Mouse (Mus musculus): ENCODE data around the gene Sf3b5.
"Not testable (repeated sequence)": the region's sequence is repeated elsewhere in the genome, so short reads cannot be mapped to it uniquely, and the experiment has no call there.

Gene Sf3b5

DNA sequence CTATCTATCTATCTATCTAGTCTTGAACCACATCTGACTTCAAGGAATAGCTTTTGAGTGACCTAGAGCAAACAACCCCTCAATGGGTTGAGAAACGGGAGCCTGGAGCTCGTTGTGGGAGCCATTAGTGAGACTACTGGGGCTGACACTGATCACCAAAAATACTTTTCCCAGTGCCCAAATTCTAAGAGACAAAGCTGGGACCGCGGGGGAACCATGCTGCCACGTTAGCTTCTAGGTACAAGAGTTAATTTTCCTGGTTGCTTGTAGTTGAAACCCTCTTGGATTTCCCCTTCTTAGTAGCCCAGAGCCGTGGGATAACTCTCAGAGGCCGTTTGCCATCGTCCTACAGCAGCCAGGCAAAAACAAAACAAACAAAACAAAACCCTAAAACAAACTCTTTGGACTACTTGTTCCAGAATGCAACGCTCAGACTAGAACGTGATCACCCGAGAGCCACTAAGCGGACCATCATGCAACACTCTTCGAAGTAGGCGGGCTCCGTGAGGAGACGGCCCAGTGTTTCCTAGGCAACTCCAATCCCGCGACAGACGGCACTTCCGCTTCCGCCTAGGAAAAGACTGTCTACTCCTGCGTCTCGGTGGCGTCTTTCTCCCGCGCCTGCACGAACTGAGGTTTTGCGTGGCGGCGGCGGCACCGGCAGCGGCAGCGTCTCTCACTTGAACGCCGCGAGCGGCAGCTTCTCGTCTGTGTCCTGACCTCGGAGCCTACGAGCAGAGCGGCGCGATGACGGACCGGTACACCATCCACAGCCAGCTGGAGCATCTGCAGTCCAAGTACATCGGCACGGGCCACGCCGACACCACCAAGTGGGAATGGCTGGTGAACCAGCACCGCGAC, 3.0 kb downstream of the Sf3b5 start:
- peak; percentile 96 for DNase-seq

DNA sequence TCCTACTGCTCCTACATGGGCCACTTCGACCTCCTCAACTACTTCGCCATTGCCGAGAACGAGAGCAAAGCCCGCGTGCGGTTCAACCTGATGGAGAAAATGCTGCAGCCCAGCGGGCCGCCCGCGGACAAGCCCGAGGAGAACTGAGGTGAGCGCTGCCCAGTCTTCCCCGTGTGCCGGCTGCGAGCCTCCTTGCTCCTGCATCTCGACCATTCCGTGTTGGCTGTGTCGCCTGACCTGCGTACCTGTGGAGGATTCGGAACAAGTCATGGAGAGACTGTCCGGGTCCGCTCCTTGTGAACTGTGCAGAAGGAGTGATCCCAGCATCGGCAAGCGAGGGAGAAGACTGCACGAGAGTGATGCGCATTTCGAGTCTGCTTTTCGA, 3.6 kb downstream of the Sf3b5 start:
- no peak for DNase-seq

DNA sequence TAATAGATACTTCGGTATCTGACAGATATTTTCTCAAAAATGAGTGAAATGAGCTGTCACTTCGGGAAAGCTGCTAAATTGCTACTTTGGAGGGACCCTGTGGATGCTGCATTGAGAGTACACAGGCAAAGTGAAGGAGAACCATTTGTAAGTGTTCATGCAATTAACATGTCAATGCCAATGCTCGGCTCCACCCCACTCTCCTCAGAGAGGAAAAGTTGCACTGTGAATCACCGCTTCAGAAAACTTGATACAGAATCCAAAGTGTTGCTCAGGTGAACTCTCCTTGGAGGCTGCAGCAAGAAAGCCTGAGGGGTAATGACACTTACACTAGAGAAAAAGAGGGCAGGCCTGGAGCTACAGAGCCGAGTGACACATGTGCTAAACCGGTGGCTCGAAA, 8.9 kb downstream of the Sf3b5 start:
- DNase-seq, result no peak

DNA sequence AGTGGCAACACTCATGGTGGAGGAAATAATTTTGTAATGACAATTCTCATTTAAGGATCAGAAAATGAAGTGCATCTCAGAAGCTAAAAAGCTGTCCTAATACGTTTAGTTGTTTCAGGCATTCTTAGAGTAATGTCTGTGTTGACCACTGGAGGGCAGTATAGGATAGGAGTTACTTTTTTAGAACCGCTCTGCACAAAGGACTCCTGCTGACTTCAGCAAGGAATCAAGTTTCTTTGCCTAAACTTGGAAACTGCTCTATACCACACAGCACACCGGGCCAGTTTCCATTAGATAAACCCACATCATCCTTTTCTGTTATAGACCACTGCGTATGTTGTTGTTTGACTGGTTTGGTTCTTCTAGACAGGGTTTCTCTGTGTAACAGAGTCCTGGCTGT, 11.4 kb downstream of the Sf3b5 start:
- DNase-seq, result peak; percentile 20

DNA sequence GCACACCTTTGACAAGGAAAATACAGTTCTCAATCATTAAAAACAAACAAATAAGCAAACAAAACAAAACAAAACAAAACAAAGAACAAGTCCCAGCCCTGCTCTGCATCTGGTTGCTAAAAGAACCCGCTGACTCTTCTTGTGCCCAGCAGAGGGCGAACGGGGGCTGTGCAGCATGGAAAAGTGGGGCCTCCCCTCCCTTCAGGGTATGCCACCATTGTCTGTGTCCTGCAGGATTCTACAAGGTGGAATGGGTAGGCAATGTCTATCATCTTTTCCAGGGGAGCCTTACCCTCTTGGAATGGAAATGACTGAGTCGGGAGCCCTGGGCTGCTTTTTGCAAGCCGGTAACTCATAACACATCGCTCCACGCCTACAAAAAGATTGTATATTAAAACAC, 13.4 kb downstream of the Sf3b5 start:
- DNase-seq, result no peak

DNA sequence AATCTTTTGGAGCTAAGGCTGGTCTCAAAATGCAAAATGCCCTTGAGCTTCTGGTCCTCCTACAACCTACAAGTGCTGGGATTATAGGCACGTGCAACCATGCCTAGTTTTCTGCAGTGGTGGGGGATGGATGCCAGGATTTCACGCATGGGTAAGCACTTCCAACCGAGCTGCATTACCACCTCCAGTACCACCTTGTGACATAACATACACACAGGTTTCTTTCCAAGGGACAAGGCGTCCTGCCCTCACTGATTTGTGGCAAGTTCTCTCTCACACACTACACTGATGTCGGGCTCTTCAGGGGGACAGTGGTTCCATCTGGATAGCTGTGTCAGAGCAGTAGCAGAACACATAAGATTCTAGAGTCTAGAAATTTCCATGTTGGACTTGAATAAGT, 13.9 kb downstream of the Sf3b5 start:
- no peak for DNase-seq

DNA sequence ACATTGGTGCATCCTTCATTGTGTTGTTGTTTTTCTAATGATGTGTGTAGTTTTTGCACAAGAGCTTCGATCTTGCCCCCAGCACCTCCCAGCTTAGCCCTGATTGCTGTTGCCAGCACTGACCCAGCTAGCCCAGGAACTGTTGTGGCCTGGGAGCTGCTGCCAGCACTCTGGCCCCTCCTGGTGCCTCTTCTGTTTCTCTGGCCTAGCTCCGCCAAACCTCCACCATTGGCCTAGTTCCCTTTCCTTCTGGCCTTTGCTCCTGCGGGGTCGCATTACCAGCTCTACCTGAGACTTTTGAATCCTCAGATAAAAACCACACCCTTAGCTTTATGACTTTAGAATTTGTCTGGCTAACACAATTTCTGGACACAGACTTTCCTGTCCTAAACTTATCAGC, 17.0 kb downstream of the Sf3b5 start:
- DNase-seq, result no peak

DNA sequence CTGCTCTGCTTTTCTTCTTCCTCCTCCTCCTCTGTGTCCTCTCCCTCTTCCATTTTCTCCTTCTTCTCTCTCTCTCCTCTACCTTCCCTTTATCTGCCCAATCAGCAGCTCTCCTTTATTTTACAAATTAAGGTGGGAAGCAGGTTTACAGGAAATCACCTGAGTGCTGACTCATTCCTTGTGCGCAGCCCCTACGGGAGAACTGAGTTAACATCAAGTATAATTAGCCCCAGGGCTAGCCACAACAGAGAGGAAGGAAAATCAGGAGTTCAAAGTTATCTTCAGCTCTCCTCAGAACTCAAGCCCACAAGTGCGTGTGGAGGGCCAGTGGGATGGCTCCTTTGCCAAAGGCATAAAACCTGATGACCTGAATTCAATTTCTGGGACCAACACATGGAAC, 18.8 kb downstream of the Sf3b5 start:
- not testable (repeated sequence) for DNase-seq

DNA sequence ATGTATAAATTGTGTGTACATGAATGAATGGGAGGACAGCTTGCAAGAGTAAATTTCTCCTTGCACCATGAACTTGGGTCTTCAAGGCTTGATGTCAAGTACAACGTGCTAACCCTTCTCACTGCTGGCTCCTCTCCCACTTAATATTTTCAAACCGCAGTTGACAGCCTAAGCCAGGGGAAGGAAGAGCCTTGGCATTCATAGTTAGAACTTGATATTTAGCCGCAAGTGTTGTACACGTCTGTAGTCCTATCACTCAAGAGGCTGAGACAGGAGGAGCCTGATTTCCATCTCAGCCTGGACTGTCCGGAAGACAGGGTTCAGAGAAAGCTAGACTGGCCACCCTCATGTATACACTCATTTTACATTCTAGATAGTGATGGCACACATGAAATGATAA, 22.6 kb downstream of the Sf3b5 start:
- no peak for DNase-seq

DNA sequence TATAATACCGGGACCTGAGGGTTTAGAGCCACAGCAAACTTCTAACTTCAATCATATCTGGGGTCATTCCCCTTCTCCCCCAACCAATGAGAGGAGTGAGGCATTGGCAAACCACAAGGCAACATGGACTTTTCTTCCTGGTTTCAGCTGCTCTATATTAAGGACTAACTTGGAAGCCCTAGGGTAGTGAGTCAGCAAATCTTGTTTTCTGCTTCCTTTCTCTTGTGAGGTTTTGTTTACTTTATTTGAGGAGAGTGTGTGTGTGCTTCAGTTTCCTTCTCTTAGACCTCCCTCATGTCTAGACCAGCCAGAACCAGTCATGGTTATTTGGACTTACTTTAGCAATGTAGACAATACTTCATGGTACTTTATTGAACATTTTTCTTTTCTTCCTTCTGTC, 23.1 kb downstream of the Sf3b5 start:
- no peak for DNase-seq

DNA sequence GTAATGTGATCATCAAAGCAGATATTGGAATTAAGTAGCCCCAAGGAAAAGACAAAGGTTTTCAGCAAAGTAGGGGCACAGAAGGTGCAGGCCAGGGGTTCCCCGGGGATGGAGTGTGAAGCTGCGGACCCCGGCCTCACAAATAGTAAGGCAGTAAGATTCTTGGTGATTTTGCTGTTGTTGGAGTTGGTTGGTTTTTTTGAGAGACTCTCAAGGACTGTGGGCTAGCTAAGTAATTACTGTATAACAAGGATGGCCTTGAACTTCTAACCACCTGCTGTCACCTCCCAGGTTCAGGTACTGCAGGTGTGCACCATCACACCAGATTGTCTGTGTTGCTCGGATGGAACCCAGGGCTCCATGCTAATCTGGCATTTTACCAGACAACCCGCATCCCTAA, 24.3 kb downstream of the Sf3b5 start:
- no peak for DNase-seq

DNA sequence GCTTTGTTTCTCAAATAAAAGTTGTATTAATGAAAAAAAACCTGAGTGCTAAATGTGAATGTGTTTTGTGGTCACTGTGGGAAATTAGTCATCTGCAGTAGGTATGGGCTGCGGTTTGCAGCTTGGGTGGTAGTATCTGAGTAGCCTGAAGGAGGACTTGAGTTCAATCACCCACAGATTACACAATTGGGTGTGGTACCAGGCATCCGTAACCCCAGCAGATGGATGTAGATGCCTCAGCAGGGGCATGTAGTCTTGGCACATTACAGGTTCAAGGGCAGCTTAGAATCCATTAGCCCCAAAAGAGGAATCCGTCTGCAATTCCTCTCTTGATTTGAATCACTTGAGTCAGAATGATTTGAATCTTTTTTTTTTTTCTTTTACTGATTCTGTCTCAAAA, 30.1 kb downstream of the Sf3b5 start:
- no peak for DNase-seq

DNA sequence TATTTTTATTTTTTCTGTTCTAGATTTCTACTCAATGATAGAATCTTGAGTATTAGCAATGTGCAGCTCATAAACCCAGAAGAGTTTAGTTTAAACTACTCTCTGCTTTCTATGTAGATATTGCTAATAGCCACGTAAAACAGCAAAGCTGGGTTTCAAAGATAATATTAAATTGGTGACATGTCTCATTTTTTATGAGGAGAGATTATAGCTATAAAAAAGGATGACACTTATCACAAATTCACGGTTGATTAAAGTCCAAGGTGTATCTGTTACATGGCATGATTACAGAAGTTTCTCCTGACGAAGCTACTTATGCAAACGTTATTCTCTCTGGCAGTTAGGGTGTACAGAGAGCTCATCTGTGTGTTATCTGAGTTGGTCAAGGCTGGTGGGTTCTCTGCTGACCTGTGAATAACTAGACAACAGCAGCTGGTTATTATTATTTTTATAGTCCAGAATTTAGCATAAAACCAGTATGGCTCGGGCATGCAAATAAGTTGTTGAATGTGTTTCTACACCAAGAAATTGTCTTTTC, 34.6 kb downstream of the Sf3b5 start:
- no peak for DNase-seq

DNA sequence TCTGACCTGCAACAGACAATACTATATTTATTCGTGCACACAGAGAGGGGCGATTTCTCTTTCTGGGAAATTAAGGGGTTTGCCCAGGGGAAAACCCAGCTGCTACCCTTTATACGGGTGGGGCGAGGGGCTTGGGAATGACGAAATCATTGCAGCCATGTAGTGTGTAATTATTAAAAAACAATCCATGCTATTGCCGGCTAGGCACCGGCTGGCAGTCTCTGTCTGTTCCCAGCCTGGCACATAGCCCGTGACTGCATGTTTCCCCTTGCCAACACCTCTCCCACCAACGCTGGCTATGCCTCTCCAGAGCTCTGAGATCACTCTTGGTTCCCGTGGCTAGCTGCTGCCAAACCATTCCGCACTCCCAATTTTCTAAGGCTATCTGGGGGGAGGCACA, 39.5 kb downstream of the Sf3b5 start:
- DNase-seq, result no peak

DNA sequence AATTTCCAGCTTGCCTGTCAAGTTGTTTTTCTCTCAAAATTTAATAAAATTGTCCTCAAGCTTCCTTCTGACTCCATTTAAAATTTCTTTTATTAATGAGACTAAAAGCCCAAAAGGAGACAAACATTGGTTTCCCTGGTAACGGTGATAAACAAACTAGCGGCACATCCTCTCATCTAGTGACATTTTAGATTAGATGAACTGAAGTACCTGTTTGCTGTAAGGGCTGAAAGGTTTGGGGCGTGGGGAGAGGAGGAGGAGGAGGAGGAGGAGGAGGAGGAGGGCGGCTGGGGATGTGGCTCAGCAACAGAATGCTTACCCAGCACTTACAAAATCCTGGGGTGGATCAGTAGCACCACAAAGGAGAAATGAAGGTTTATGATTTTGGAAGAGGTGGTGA, 42.7 kb downstream of the Sf3b5 start:
- no peak for DNase-seq

DNA sequence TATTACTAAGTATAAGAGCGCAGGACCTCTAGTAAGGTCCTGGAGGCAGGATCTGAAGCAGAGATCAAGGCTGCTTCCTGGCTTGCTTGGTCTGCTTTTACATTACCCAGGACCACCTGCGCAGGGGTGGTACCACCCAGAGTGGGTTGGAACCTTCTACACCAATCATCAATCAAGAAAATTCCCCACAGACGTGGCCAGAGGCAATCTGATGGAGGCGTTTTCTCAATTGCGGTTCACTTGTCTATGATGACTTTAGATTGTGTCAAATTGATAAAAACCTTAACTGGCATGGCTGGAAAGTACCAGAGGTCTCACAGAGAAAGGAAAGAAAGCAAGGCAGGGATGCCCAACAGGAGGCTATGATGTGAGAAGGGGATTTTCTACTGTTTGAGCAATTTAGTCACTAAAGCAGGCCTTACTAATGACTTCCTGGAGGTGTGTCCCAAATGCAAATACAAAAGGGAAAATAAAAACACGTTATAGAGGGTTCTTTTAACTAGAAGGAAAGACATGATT, 51.8 kb downstream of the Sf3b5 start:
- DNase-seq, result no peak
